Mouse (Mus musculus): ENCODE data around the gene Rnf186. TPM values are rescaled to one million over a fixed set of nuclear protein-coding genes. Genes with fewer than 3 reads are reported as not detected.

Rnf186 gene
- total RNA-seq, 2 experiments from 2014 or later, result not detected

GRCm38 (mm10) chr4:139005214-139005613 is 38.3 kb downstream of the Rnf186 start:
- no peak for DNase-seq (ENCODE audit: low spot score)
- intact Hi-C loops (cut with DNase I), result no loop called here

- intact Hi-C loops (cut with DNase I), result no loop called here
- no peak for DNase-seq (ENCODE audit: low spot score)
Measured at GRCm38 (mm10) chr4:139007353-139007752, 40.4 kb downstream of the Rnf186 start.

GRCm38 (mm10) chr4:139007981-139008536 is 41.1 kb downstream of the Rnf186 start:
- intact Hi-C loops (cut with DNase I), result no loop called here
- no peak for DNase-seq (ENCODE audit: low spot score)

GRCm38 (mm10) chr4:139011201-139011702 is 44.3 kb downstream of the Rnf186 start:
- intact Hi-C loops (cut with DNase I), result no loop called here
- no peak for DNase-seq (ENCODE audit: low spot score)

- intact Hi-C loops (cut with DNase I), result no loop called here
- DNase-seq (ENCODE audit: low spot score), result no peak
Measured at GRCm38 (mm10) chr4:139013281-139013680, 46.4 kb downstream of the Rnf186 start.

DNA sequence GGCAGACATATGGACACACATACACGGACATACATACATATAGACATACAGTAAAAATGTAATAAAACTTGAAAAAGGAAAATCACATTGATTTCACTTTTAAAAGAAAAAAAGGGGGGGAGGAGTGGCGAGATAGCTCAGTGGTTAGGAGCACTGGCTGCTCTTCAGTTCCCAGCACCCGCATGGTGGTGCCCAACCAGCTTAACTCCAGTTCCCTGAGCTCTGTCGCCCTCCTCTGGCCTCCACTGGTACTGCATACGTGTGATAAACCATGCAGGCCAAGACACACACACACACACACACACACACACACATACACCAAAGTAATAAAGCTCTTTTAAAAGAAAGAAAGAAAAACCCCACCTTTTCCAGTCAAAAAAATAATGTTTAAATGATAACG is 47.9 kb downstream of the Rnf186 start:
- DNase-seq (ENCODE audit: low spot score), result no peak
- intact Hi-C loops (cut with DNase I), result no loop called here

Other genes starting within 250 kb of the Rnf186 start
- gene Pla2g2c, start 242.3 kb upstream of the Rnf186 start, total RNA-seq (2021), result under 1 TPM in 1 of 2 experiments, not detected in 1; 0.17 TPM
- 1 to 10 TPM; 1.2 to 1.8 TPM for gene Ubxn10, start 229.9 kb upstream of the Rnf186 start, total RNA-seq (2021)
- gene Pla2g2f, start 209.5 kb upstream of the Rnf186 start, total RNA-seq (2021), result under 1 TPM; 0.13 to 0.22 TPM
- gene Pla2g2d, start 191.4 kb upstream of the Rnf186 start, total RNA-seq (2021), result under 1 TPM in 1 of 2 experiments, not detected in 1; 0.23 TPM
- 10 to 100 TPM; 27.8 to 31.5 TPM for gene Pla2g5, start 103.6 kb upstream of the Rnf186 start, total RNA-seq (2021)
- gene Gm13030, start 93.1 kb upstream of the Rnf186 start, total RNA-seq (2021), result not detected
- 1 to 10 TPM in 1 of 2 experiments, under 1 TPM in 1; 0.52 to 1.1 TPM for gene Pla2g2e, start 89.2 kb upstream of the Rnf186 start, total RNA-seq (2021)
- 10 to 100 TPM; 10.1 to 10.8 TPM for gene Otud3, start 53.2 kb upstream of the Rnf186 start, total RNA-seq (2021)
- gene Tmco4, start 5.8 kb downstream of the Rnf186 start, total RNA-seq (2021), result 10 to 100 TPM in 1 of 2 experiments, 1 to 10 TPM in 1; 7.5 to 10.1 TPM
- not detected for gene Htr6, start 108.5 kb downstream of the Rnf186 start, total RNA-seq (2021)
- 10 to 100 TPM; 26.7 to 28.3 TPM for gene Nbl1, start 125.9 kb downstream of the Rnf186 start, total RNA-seq (2021)
- 100 to 1,000 TPM; 782 to 827 TPM for gene Minos1, start 164.0 kb downstream of the Rnf186 start, total RNA-seq (2021)
- 100 to 1,000 TPM; 415 to 449 TPM for gene Capzb, start 225.8 kb downstream of the Rnf186 start, total RNA-seq (2021)